Mouse (Mus musculus): ENCODE measurements around the gene Plcb2. TPM values are rescaled to one million over a fixed set of nuclear protein-coding genes. Genes with fewer than 3 reads are reported as not detected.

The Plcb2 gene
- total RNA-seq, 2 experiments from 2014 or later = 0.40 to 1.1 TPM

Other genes starting within 250 kb of the Plcb2 start
- 100 to 1,000 TPM; 148 to 154 TPM for gene Srp14, start 248.7 kb downstream of the Plcb2 start, total RNA-seq (2021)
- gene Bmf, start 178.8 kb downstream of the Plcb2 start, total RNA-seq (2021) = 10 to 100 TPM; 14.5 to 15.7 TPM
- gene Bub1b, start 130.2 kb downstream of the Plcb2 start, total RNA-seq (2021) = 10 to 100 TPM in 1 of 2 experiments, 1 to 10 TPM in 1; 9.2 to 15.6 TPM
- gene Pak6, start 65.1 kb downstream of the Plcb2 start, total RNA-seq (2021) = under 1 TPM; 0.33 to 0.43 TPM
- gene Ankrd63, start 24.5 kb downstream of the Plcb2 start, total RNA-seq (2021) = under 1 TPM in 1 of 2 experiments, not detected in 1; 0.09 TPM
- gene Inafm2, start 17.3 kb upstream of the Plcb2 start, total RNA-seq (2021) = 1 to 10 TPM; 6.0 to 8.6 TPM
- 1 to 10 TPM; 5.7 to 8.5 TPM for gene Ccdc9b, start 34.2 kb upstream of the Plcb2 start, total RNA-seq (2021)
- not detected for gene Phgr1, start 44.3 kb upstream of the Plcb2 start, total RNA-seq (2021)
- under 1 TPM; 0.34 to 0.35 TPM for gene Disp2, start 51.3 kb upstream of the Plcb2 start, total RNA-seq (2021)
- 10 to 100 TPM in 1 of 2 experiments, 1 to 10 TPM in 1; 9.4 to 10.0 TPM for gene Knstrn, start 85.6 kb upstream of the Plcb2 start, total RNA-seq (2021)
- 10 to 100 TPM; 57.9 to 75.4 TPM for gene Ivd, start 133.5 kb upstream of the Plcb2 start, total RNA-seq (2021)
- gene Bahd1, start 171.9 kb upstream of the Plcb2 start, total RNA-seq (2021) = 1 to 10 TPM; 4.8 to 7.4 TPM
- 10 to 100 TPM in 1 of 2 experiments, 1 to 10 TPM in 1; 9.8 to 11.3 TPM for gene Chst14, start 198.1 kb upstream of the Plcb2 start, total RNA-seq (2021)

Data from gastrocnemius, postnatal 10 days (tissue).